Mouse (Mus musculus) adrenal gland, postnatal 25 days (tissue): ENCODE results near the gene Tvp23a. TPM values are rescaled to one million over a fixed set of nuclear protein-coding genes. Genes with fewer than 3 reads are reported as not detected.

Experiments
- DNase-seq: peaks from one replicate; pipeline ENCODE4 v3.0.0; 2021; ENCODE audit warnings: mixed read lengths
- long read RNA-seq: library from polyadenylated mRNA; stranded (forward); transcript quantifications from one replicate; pipeline ENCODE4 v2.0.0, GENCODE M21; 2021
- total RNA-seq: library from RNA; stranded (reverse); gene quantifications from 2 replicates; pipeline ENCODE4 v1.2.3, GENCODE M21; 2021

Gene Tvp23a
- 1.3 and 2.5 TPM in 2 replicates for total RNA-seq
- long read RNA-seq, partial matches to known transcripts: 0 of 2 reads
- long read RNA-seq, other reads (novel, unspliced or antisense): 2 of 2 reads

- peak; percentile 38 for DNase-seq
Measured at GRCm38 (mm10) chr16:10447264-10447594, at the start of gene Tvp23a. Gene Tvp23a (minus strand): TSS chr16:10447362.

GRCm38 (mm10) chr16:10495824-10496298 is 48.7 kb upstream of the Tvp23a start:
- DNase-seq: no peak

- DNase-seq: no peak
Measured at GRCm38 (mm10) chr16:10492587-10492986, 45.4 kb upstream of the Tvp23a start.

GRCm38 (mm10) chr16:10491716-10492115 is 44.6 kb upstream of the Tvp23a start:
- no peak for DNase-seq

GRCm38 (mm10) chr16:10490503-10491150 is 43.5 kb upstream of the Tvp23a start:
- DNase-seq: no peak

GRCm38 (mm10) chr16:10489904-10490457 is 42.8 kb upstream of the Tvp23a start:
- no peak for DNase-seq

- no peak for DNase-seq
Measured at GRCm38 (mm10) chr16:10489483-10489882, 42.3 kb upstream of the Tvp23a start.

GRCm38 (mm10) chr16:10488769-10489481 is 41.8 kb upstream of the Tvp23a start:
- DNase-seq: no peak

- no peak for DNase-seq
Measured at GRCm38 (mm10) chr16:10487895-10488493, 40.8 kb upstream of the Tvp23a start.

GRCm38 (mm10) chr16:10486993-10487392 is 39.8 kb upstream of the Tvp23a start:
- DNase-seq: no peak

GRCm38 (mm10) chr16:10482343-10482742 is 35.2 kb upstream of the Tvp23a start:
- DNase-seq: no peak

- DNase-seq: no peak
Measured at GRCm38 (mm10) chr16:10479857-10480256, 32.7 kb upstream of the Tvp23a start, which contains the start of gene Ciita. Gene Ciita (plus strand): TSS chr16:10480059.

- DNase-seq: no peak
Measured at GRCm38 (mm10) chr16:10475919-10476318, 28.8 kb upstream of the Tvp23a start.

- DNase-seq: no peak
Measured at GRCm38 (mm10) chr16:10474956-10475355, 27.8 kb upstream of the Tvp23a start.

- no peak for DNase-seq
Measured at GRCm38 (mm10) chr16:10471950-10472349, 24.8 kb upstream of the Tvp23a start.

GRCm38 (mm10) chr16:10468201-10468600 is 21.0 kb upstream of the Tvp23a start:
- no peak for DNase-seq

GRCm38 (mm10) chr16:10467391-10468107 is 20.4 kb upstream of the Tvp23a start:
- DNase-seq: no peak

- no peak for DNase-seq
Measured at GRCm38 (mm10) chr16:10465011-10465681, 18.0 kb upstream of the Tvp23a start.

GRCm38 (mm10) chr16:10461178-10461577 is 14.0 kb upstream of the Tvp23a start:
- no peak for DNase-seq

GRCm38 (mm10) chr16:10460188-10460587 is 13.0 kb upstream of the Tvp23a start:
- DNase-seq: no peak

- no peak for DNase-seq
Measured at GRCm38 (mm10) chr16:10454583-10454974, 7.4 kb upstream of the Tvp23a start.
